Mouse (Mus musculus): ENCODE data around the gene Orc1.

The Orc1 gene

DNA sequence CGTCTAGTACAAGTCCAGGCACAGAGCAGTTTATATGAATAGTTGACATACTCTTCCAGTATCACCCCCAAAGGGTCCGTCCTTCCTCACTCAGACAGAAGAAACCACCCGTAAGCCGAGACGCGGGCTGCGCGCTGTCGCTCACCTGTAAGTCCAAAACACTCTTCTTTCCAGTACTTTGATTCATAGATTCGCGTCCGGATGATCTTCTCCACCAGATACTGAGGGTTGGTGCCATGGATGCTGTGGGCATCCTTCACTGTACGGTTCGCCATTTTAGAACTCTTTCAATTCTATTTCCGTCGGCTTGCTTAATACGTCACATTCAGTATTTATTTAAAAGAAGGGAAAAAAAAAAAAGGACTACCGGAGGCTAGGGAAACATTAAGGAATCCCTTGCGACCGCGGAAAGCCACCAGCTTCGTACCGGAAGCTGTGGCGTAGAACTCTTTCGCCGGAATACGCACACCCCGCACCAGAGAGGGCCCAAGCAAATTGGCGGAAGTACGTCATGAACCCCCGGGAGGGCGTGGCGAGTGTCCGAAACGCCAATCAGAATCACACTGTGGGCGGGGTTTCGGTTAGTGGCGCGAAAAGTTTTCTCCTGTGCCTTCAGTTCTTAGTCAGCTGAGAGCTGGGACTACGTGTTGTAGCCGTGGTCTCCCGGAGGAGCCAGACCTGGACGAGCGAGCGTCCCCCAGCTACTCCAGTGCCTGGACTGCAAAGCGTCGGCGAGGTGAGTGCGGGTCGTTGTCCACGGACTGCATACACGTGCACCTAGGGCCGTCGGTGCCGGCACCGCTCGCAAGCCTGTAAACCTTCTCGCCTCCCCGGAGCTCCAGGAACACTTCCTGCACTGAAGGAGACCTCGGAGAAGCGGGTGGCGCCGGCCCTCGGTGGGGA is at the start of gene Orc1, which contains the start of gene Prpf38a:
Gene Orc1, plus strand, starts transcription at position 584 of the 903 bp plus-strand sequence.
Gene Prpf38a, minus strand, starts transcription at position 497 of the 903 bp plus-strand sequence.
- peak; percentile 94 to 97 for DNase-seq (ENCODE audit: low spot score in 2 of 2)

DNA sequence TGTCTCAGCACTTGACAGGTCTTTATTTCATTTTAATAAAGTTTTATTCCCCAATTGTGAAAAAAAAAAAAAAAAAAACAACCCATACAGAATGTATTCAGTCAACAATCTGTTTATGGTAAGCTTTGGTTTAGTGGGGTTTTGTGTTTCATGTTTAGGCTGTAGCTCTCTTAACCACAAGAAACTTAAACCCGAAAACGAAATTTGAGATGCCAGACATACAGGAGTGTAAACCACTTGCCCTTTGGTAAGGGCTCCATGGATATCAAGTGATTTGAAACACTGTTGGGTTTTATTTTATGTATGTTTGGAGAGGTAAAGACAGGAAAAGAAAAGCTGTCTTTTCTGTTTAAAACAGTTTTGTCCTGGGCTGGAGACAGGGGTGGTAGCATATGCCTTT is 39.5 kb upstream of the Orc1 start:
- no peak for DNase-seq (ENCODE audit: low spot score in 2 of 2)

DNA sequence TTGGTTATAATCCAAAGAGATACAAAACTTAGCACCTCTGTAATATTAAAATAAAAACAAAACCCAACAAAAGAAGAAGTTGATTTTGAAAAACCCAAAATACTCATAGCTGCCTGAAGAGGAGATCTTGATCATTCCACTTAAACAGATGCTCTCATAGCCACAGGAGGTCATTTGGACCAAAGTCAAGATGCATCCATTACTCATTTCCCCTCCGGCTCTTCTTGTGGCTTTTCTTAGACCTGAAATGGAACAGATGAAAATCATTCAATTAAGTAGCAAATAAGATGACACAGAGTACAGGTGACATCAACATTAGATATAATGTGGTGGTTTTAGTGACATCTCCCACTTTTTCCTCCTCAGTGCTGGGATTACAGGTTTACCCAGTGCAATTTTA is 14.2 kb upstream of the Orc1 start:
- DNase-seq (ENCODE audit: low spot score in 2 of 2) = no peak

DNA sequence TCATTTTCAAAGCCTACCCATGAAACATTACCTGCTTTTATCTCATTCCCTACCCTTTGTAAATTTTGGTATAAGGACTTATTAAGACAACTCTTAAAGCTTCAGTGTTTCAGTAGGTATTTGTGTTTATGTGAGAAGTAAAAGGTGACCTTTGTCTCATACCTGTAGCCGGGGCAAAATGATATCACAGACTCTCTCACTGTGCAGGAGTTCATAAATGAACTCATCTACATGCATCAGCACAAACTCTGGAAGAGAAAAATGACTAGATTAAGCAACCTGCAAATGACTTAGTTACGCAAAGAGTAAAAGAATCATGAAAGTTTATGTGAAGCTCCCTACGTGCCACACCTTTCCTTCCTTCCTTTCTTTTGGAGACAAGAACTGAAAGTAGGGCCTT is 6.6 kb upstream of the Orc1 start:
- DNase-seq (ENCODE audit: low spot score in 2 of 2) = no peak

DNA sequence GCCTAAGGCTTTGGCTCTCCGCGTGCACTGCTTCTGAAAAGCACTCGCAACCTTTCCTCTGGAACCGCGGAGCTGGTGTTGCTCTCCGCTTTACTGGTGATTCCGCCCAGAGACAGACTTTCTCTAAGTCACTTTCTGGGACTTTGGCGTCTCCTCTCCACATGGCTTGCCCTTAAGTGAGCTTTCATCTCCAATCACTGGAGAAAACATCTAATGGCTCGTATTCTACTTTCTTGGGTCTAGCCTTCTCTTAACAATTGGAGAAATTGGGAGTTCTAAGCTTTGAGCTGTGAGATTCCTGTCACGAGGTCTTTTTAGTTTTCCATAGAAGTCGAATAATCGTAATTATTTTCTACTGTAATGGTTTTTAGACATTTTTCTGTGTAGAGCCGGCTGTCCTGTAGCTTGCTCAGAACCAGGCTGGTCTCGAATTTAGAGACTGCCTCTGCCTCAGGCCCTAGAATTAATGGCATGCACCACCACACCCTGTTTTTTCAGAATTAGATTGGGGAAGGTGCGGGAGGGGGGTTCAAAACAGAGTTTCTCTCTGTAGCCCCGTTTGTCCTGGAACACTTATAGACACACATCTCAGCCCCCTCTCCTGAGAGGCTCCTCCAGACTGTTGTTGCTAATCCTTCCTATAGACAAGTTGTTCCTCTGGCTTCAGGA is 654 bp downstream of the Orc1 start:
- no peak for DNase-seq (ENCODE audit: low spot score in 2 of 2)

DNA sequence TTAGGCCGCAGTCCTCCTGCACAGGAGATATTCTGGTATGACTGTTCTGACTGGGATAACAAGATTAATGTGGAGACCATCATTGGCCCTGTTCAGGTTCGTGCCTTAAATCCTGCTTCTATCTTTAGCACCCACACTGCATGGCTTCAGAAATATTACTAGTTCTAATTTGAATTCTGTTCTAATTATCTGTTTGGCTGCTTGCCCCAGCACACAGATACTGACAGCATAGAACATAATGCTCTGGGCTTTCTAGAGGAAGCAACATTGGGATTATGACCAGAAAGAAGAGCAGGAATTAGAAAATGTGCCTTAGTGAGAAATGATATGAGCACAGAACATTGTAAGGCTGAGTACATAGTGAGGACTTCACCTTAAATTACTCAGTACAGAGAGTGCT is 14.2 kb downstream of the Orc1 start:
- no peak for DNase-seq (ENCODE audit: low spot score in 2 of 2)

DNA sequence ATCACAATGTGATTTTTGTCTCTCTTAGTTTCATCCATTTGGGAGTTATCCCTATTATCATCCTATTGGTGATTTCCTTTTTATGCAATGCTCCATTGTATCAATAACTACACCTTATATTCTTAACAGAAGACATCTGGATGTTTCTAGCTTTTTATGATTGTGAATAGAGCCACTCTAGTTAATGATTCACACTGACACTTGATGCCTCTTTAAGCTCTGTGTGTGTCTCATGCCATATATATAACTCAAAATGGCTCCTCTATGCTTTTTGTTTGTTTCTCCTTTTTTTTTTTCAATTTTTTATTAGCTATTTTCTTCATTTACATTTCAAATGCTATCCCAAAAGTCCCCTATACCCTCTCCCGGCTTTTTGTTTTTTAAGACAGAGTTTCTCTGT is 16.6 kb downstream of the Orc1 start:
- no peak for DNase-seq (ENCODE audit: low spot score in 2 of 2)

DNA sequence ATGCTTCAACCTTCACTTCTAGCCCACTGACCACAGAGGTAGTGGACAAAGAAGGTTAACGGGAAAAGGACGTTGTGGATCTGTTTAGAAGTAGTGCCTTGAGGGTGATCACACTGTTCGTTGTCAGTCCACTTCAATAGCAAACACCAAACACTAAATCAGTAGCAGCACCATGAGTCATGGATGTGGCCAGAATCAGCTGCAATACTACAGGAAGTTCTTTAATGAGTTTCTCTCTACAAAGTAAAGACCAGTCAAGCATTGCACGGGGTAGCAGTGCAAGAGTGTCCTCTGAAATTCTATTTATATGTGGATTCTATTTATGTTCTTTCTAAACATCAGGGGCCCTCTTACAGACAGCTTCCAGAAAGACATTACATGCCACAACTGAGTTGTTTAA is 19.1 kb downstream of the Orc1 start:
- DNase-seq (ENCODE audit: low spot score in 2 of 2) = peak in 1 of 2 experiments; percentile 11

DNA sequence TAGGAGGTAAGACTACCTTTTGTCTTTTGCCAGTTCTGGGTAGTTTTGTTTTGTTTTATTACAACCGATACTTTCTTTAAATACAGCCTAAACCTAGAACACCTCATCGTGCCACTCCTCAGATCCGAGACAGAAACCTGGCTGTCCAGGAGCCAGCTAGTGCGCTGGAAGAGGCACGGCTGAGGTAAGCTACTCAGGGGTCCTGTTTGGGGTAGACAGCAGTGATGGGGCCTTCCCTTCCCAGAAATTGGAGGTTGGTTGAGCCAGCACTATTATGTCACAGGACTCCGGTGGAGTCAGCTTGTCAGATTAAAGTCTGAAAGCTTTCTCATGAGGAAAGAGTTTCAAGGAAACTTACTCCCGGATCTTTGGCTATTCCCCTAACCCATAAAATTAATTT is 22.6 kb downstream of the Orc1 start:
- no peak for DNase-seq (ENCODE audit: low spot score in 2 of 2)

DNA sequence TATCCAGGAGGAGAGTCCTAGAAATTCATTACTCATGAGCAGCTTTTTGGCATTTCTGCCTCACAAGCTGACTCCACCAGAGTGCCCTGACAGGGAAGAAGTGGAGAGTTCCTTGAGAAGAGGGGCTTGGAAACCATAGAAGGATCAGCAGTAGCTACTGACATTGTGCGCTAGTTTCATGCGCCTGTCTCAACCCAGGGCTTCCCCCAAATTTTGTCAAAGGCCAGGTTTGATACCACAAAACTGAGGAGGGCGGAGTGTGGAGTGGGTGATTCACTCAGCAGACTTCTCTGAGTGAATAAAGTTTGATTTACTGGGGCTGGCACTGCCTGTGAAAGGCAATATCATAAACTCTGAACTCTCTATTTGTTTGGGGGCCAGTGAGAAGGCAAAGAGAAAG is 29.4 kb downstream of the Orc1 start:
- DNase-seq (ENCODE audit: low spot score in 2 of 2) = no peak

DNA sequence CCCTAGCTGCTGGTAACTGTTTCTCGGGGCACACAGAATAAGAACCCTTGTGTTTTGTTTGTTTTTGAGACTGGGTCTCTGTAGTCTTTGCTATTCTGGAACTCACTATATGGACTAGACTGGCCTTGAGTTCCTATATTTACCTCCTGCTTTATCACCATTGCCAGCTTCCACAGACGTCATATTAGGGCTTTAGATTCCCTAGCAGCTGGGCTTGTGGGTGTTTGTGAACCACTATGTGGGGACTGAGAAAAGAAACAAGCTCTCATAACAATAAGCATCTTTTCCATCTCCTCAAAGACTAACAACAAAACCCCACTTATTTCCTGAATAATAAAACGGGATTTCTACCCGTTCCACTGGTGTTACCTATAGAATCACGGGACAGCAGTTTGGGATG is 31.7 kb downstream of the Orc1 start:
- no peak for DNase-seq (ENCODE audit: low spot score in 2 of 2)

DNA sequence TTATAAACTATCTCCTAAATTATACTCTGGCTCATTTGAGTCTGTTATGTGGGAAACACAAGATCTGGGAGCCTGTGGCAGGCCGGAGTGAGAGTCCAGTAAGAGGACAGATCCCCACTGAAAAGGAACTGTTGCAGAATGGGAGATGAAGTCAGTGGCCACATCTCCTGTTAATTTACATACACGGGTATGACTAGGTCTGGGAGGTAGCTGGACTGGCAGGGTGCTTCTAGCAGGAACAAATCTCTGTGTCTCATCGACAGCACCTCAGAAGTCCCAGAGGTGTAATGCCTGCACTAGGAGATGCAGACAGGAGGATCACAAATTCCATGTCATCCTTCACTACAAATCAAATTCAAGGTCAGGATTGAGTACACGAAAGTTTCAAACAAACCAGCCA is 39.4 kb downstream of the Orc1 start:
- no peak for DNase-seq (ENCODE audit: low spot score in 2 of 2)

DNA sequence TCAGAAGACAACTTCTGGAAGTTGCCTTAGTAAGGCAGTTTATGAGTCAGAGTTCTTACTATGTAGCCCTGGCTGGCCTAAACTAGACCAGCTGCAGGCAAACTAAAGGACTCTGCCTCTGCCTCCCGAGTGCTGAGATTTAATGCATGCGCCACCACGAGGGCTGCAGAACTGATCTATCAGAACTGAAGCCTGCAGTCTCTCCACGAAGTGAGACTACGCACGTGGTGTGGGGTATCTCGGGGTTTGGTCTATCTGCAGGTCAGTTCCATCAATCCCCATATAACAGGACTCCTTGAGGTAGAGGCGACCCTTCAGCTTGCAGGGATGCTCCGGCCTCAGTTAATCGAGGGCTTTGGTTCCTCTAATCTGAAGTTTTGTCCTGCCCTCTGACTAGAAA is 39.9 kb downstream of the Orc1 start:
- DNase-seq (ENCODE audit: low spot score in 2 of 2) = no peak

DNA sequence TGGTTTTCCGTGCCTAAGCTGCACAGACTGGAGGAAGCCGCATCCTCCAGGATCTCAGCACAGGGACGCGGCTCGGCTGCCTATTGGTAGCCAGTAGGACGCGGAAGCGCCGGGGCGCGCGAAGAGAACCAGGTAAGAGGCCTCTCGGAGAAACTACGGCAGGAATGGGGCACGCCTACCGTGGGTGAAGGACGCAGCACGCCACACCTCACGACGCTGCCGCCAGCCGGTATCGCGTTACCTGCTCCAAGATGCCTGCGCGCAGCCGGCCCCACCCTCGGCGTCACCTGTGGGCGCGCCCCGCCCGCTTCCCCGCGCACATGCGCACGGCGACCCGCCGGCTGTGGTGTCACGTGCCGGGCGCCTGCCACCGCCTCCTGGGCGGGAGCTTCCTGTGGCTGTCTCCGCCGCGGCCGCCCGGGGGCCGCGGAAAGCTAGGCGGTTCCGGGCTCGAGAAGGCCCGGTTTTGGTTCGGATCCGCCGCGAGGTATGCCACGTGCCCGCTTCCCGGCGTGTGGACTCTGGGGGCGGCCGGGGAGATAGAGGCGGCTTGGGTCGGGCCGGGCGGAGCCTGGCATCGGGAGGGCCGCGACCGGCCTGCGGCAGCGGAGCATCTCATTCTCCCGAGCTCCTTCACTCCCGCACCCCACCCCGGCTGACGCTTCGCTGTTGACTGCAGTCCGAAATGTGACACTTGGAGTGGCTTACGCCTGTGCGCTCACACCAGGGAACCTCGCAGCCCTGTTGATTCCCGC is 40.5 kb downstream of the Orc1 start, which contains the start of gene Cc2d1b:
Gene Cc2d1b, plus strand, starts transcription at position 354 of the 755 bp plus-strand sequence.
- DNase-seq (ENCODE audit: low spot score in 2 of 2) = peak; percentile 93 to 94

DNA sequence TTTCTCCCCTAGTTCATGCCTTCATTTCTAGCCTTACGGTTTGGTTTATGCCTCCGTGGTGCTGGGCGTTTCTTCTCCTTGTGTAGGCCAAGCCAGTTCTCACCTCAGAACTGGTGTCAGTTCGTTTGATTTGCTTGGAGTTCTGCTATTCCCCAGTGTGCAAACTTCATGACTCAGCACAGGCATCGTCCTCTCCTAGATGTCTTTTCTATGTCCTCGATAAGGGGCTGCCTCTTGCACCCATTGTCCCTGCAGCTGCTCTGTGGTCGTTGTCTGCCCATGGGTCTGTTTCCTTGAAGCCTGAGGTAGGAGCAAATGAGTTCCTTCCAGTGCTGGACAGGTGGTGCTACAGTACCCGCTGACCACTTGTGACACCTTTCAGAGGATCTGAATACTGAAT is 41.3 kb downstream of the Orc1 start:
- DNase-seq (ENCODE audit: low spot score in 2 of 2) = no peak

DNA sequence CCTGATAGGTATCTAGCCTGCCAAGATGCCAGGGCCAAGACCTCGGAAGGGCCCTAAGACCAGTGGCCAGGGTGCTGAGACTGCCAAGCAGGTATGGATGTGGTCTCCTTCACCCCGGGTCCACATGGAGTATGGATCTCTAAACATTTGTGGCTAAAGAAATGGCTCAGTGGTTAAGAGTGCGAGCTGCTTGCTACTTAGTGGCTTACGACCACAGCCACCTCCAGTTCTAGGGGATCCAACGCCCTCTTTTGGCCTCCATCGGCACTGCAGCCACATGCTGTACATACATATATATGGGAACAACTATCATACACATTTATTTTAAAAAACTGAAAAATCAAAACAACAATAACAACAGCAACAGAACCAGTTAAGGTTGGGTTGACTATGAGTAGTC is 42.3 kb downstream of the Orc1 start:
- DNase-seq (ENCODE audit: low spot score in 2 of 2) = no peak

DNA sequence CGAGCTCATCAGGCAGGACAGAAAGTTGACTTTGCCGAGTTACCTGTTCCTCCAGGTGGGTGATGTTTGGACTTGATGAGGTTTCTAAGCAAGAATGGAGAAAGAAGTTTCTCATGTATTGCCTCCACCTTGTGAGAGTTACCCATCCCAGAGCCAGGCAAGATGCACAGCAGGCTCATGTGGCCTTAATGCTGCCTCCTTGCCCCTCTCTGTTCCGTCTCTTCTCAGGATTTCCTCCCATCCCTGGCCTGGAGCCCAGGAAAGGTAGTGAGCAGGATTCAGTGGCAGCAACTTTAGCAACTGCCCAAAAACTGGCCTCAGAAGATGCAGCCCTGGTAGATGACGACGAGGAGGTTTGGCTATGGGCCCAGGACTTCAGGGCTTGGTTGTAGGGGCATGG is 47.8 kb downstream of the Orc1 start:
- DNase-seq (ENCODE audit: low spot score in 2 of 2) = no peak

DNA sequence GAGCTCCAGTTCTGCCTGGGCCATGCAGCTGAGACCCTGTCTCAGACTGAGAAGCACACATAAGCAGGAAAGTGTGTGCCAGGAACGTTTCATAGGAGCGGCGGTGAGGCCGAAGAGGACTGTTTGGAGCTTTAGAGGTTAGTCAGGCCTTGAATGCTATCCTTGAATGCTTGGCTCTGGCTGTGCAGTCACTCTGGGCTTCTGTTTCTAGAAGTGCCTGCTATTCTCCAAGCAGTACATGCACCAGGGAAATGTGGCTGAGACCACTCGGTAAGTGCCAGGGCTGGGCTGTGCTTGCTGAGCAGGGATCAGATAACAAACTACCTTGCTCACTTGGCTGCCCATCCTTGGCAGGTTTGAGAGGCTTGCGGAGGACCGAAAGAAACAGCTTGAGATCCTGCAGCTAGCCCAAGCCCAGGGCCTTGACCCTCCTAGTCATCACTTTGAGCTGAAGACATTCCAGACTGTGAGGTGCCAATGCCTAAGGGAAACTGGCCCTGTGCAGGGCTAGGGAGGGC is 50.2 kb downstream of the Orc1 start:
- DNase-seq (ENCODE audit: low spot score in 2 of 2) = no peak

DNA sequence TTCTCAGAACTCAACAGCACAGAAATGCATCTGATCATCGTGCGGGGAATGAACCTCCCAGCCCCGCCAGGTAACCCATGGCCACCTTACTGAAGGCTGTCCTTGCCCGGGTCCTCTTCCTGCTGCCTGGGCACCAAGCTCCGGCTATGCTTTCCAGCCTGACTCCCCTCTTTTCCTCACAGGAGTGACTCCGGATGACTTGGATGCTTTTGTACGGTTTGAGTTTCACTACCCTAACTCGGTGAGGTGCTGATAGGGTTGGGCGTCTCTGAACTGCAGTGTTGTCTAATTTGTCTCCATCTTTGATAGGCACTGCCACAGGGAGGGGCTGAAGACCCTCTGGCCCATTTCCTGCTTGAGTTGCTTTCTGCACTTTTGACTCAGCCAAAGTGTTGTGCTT is 50.9 kb downstream of the Orc1 start:
- no peak for DNase-seq (ENCODE audit: low spot score in 2 of 2)

DNA sequence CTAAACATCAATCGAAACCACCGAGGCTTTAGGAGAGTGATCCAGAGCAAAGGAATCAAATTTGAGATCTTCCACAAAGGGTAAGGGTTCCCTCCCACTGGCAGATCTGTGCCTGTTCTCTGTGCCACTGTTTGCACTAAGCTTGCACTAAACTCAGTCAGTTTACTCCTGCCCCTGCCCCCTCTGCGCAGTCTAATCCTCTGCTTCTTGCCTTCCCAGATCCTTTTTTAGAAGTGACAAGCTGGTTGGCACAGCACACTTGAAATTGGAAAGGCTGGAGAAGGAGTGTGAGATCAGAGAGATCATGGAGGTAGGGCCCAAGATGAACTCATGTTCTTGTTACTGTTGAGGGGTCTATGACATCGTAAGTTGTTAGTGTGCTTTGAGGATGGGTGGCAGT is 52.4 kb downstream of the Orc1 start:
- DNase-seq (ENCODE audit: low spot score in 2 of 2) = no peak

DNA sequence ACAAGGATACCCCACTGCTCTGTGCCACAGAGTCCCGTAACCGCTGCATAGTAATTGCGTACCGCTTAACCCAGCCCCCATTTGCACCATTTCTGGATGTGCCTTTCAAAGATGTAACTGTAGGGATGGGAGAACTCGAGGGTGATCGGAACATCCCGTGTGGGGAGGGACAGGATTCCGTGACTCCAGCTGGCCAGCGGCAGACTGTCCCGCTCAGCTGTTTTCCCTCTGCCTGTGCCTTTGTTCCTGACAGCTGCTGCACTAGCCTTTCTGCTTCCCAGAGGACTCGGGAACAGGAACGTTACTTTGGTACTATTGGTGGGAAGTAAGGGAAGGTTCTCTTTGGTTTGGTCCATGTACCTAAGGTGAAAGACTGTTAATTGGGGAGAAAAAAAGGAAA is 54.5 kb downstream of the Orc1 start:
- no peak for DNase-seq (ENCODE audit: low spot score in 2 of 2)

DNA sequence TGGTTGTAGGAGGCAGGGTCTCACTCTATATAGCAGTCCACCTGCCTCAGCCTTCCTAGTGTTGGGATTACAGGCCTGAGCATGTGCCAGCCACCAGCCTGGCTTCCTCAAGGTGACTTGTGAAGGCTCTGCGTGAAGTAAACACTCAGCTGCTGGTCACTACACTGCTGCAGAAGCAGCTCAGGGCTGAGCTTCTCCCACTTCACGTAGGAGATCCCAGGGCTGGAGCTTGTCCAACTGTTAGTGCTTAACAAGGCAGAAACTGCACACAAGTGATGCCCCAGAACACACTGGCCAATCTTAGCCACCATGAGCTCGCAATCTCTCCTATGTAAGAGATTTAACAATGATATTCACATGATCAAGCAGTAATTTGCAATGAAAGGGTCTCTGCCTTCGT is 55.5 kb downstream of the Orc1 start:
- no peak for DNase-seq (ENCODE audit: low spot score in 2 of 2)
